Mouse (Mus musculus): ENCODE measurements around the gene Gsdme.

The Gsdme gene

GRCm38 (mm10) chr6:50189376-50189775 is 74.3 kb downstream of the Gsdme start:
- no peak for DNase-seq (ENCODE audit: low spot score in 2 of 2)

- no peak for DNase-seq (ENCODE audit: low spot score in 2 of 2)
These were observed 75.7 kb downstream of the Gsdme start for GRCm38 (mm10) chr6:50187955-50188354.

GRCm38 (mm10) chr6:50180189-50180588 is 83.5 kb downstream of the Gsdme start:
- no peak for DNase-seq (ENCODE audit: low spot score in 2 of 2)

GRCm38 (mm10) chr6:50175736-50176135 is 87.9 kb downstream of the Gsdme start:
- DNase-seq (ENCODE audit: low spot score in 2 of 2) = no peak

GRCm38 (mm10) chr6:50169771-50170170 is 93.9 kb downstream of the Gsdme start:
- DNase-seq (ENCODE audit: low spot score in 2 of 2) = no peak

- DNase-seq (ENCODE audit: low spot score in 2 of 2) = no peak
These were observed 94.8 kb downstream of the Gsdme start for GRCm38 (mm10) chr6:50168821-50169220.

- DNase-seq (ENCODE audit: low spot score in 2 of 2) = no peak
These were observed 100.6 kb downstream of the Gsdme start for GRCm38 (mm10) chr6:50163013-50163412.

- no peak for DNase-seq (ENCODE audit: low spot score in 2 of 2)
These were observed 103.8 kb downstream of the Gsdme start for GRCm38 (mm10) chr6:50159842-50160241.

GRCm38 (mm10) chr6:50149378-50149777 is 114.3 kb downstream of the Gsdme start:
- no peak for DNase-seq (ENCODE audit: low spot score in 2 of 2)

GRCm38 (mm10) chr6:50146158-50146557 is 117.5 kb downstream of the Gsdme start:
- no peak for DNase-seq (ENCODE audit: low spot score in 2 of 2)

GRCm38 (mm10) chr6:50139526-50139925 is 124.1 kb downstream of the Gsdme start:
- DNase-seq (ENCODE audit: low spot score in 2 of 2) = no peak

Data from frontal cortex, postnatal 14 days (tissue).